In genomic region chr8:124791751-124792150, GRCm38 (mm10) we compare ENCODE assay signal across 9 mouse cellular contexts. TPM values are rescaled to one million over a fixed set of nuclear protein-coding genes. Genes with fewer than 3 reads are reported as not detected.
DNase-seq lines count a peak whose midpoint lies in the region; ATAC-seq lines count a peak whose summit lies in the region.
"Had no signal": no experiment of that assay in that cellular context is flagged by ENCODE, and none has a peak within 500 bp of the region (broad histone marks: within the 10 kb centered on the region; RNA-seq: fewer than 3 reads in every experiment).

No protein-coding gene starts in this region.

- WGBS in kidney, embryonic 15.5 days: 53% methylated on average over 4 of the region's 4 CpGs
- 44% methylated on average over 4 of the region's 4 CpGs for WGBS in embryonic facial prominence, embryonic 11.5 days
- 34% methylated on average over 4 of the region's 4 CpGs for WGBS in hindbrain, embryonic 15.5 days
- WGBS in midbrain, embryonic 15.5 days: 44% methylated on average over 4 of the region's 4 CpGs

- peaks cover 93% of the 10 kb centered on the region for H3K27me3 ChIP-seq in kidney, embryonic 15.5 days
- H3K27me3 ChIP-seq in embryonic facial prominence, embryonic 11.5 days (ENCODE audit: control insufficient read depth, insufficient read depth, low read length): peaks cover 39% of the 10 kb centered on the region
- H3K27me3 ChIP-seq in hindbrain, embryonic 15.5 days: no peaks in the 10 kb centered on the region
- peaks cover 10% of the 10 kb centered on the region; the same call in 1 of the 2 replicates for H3K27me3 ChIP-seq in midbrain, embryonic 15.5 days (replicated peaks)

- peak overlapping the region; percentile 99 for H3K4me2 ChIP-seq in kidney, embryonic 15.5 days
- peak overlapping the region; percentile 97 for H3K4me2 ChIP-seq in embryonic facial prominence, embryonic 11.5 days (ENCODE audit: low read depth, low read length)
- H3K4me2 ChIP-seq in hindbrain, embryonic 15.5 days: peak overlapping the region; percentile 73
- H3K4me2 ChIP-seq in midbrain, embryonic 15.5 days: peak overlapping the region; percentile 85

- H3K4me3 ChIP-seq in kidney, embryonic 15.5 days (replicated peaks): peak overlapping the region; percentile 60
- H3K4me3 ChIP-seq in embryonic facial prominence, embryonic 11.5 days (ENCODE audit: low read depth, low read length): peak overlapping the region; percentile 50
- peak overlapping the region; percentile 75 for H3K4me3 ChIP-seq in hindbrain, embryonic 15.5 days
- H3K4me3 ChIP-seq in midbrain, embryonic 15.5 days: peak overlapping the region; percentile 75

- H3K36me3 ChIP-seq in kidney, embryonic 15.5 days: no peaks in the 10 kb centered on the region
- no peaks in the 10 kb centered on the region for H3K36me3 ChIP-seq in embryonic facial prominence, embryonic 11.5 days (replicated peaks; ENCODE audit: control insufficient read depth, insufficient read depth, low read depth, low read length)
- H3K36me3 ChIP-seq in hindbrain, embryonic 15.5 days: no peaks in the 10 kb centered on the region
- no peaks in the 10 kb centered on the region for H3K36me3 ChIP-seq in midbrain, embryonic 15.5 days (replicated peaks)

- H3K9me3 ChIP-seq in kidney, embryonic 15.5 days (replicated peaks): no peaks in the 10 kb centered on the region
- H3K9me3 ChIP-seq in embryonic facial prominence, embryonic 11.5 days (replicated peaks; ENCODE audit: control insufficient read depth, low read length): no peaks in the 10 kb centered on the region
- no peaks in the 10 kb centered on the region for H3K9me3 ChIP-seq in hindbrain, embryonic 15.5 days
- H3K9me3 ChIP-seq in midbrain, embryonic 15.5 days: no peaks in the 10 kb centered on the region

- ATAC-seq in kidney, embryonic 15.5 days (replicated peaks; ENCODE audit: low FRiP score): no peak
- no peak for ATAC-seq in embryonic facial prominence, embryonic 11.5 days (replicated peaks; ENCODE audit: insufficient number of reproducible peaks, low FRiP score, low TSS enrichment, low read depth)
- no peak for ATAC-seq in hindbrain, embryonic 15.5 days (ENCODE audit: low FRiP score, low read depth)
- no peak for ATAC-seq in midbrain, embryonic 15.5 days (replicated peaks)
- ATAC-seq in monocyte, adult 5-6 weeks (replicated peaks; ENCODE audit: insufficient number of reproducible peaks, low FRiP score, low TSS enrichment, poor library complexity, severe bottlenecking): no peak

- no peak overlapping the region for H3K9ac ChIP-seq in kidney, embryonic 15.5 days
- no peak overlapping the region for H3K9ac ChIP-seq in embryonic facial prominence, embryonic 11.5 days (replicated peaks; ENCODE audit: low read length)
- H3K9ac ChIP-seq in hindbrain, embryonic 15.5 days: peak overlapping the region; percentile 86
- peak overlapping the region; percentile 54 for H3K9ac ChIP-seq in midbrain, embryonic 15.5 days

- no peak for DNase-seq in kidney, postnatal 36 days
- no peak for DNase-seq in embryonic facial prominence, embryonic 11.5 days (ENCODE audit: low spot score)
- no peak for DNase-seq in adrenal gland, postnatal 4 days (ENCODE audit: low spot score in 2 of 2)
- DNase-seq in frontal cortex, postnatal 14 days (ENCODE audit: low spot score in 2 of 2): no peak
- DNase-seq: lung, postnatal 14 days had no signal

- H3K4me1 ChIP-seq in kidney, embryonic 15.5 days: peaks cover 34% of the 10 kb centered on the region
- peaks cover 7% of the 10 kb centered on the region; the same call in 1 of the 2 replicates for H3K4me1 ChIP-seq in embryonic facial prominence, embryonic 11.5 days (ENCODE audit: control insufficient read depth, insufficient read depth, low read length)
- peaks cover 48% of the 10 kb centered on the region for H3K4me1 ChIP-seq in hindbrain, embryonic 15.5 days (replicated peaks)
- peaks cover 42% of the 10 kb centered on the region for H3K4me1 ChIP-seq in midbrain, embryonic 15.5 days

- H3K27ac ChIP-seq in kidney, embryonic 15.5 days: no peak overlapping the region
- H3K27ac ChIP-seq in embryonic facial prominence, embryonic 11.5 days (replicated peaks; ENCODE audit: low read depth, low read length): no peak overlapping the region
- H3K27ac ChIP-seq in hindbrain, embryonic 15.5 days (replicated peaks): peak overlapping the region; percentile 97
- peak overlapping the region; percentile 96 for H3K27ac ChIP-seq in midbrain, embryonic 15.5 days

RNA-seq across cellular contexts. Expression of gene Trim67, which starts 1.1 kb away (rescaled TPM):
- 0.10 and 0.36 TPM in 2 replicates for polyA plus RNA-seq in kidney, embryonic 15.5 days (2015; fragmentation: Nextera tagmentation; extraction: Ambion mirVana)
- 1.2 and 1.4 TPM in 2 replicates for polyA plus RNA-seq in embryonic facial prominence, embryonic 11.5 days (2014; fragmentation: Nextera tagmentation; extraction: Ambion mirVana)
- 28.5 and 29.6 TPM in 2 replicates for polyA plus RNA-seq in hindbrain, embryonic 15.5 days (2015; fragmentation: Nextera tagmentation; extraction: Ambion mirVana)
- 29.2 and 30.8 TPM in 2 replicates for polyA plus RNA-seq in midbrain, embryonic 15.5 days (2015; fragmentation: Nextera tagmentation; extraction: Ambion mirVana)
- 1 to 10 TPM; 3.9 to 4.5 TPM for total RNA-seq in adrenal gland, postnatal 4 days (2021)
- not detected in 3 replicates for total RNA-seq in monocyte, adult 5-6 weeks (2017)

RNA-seq across cellular contexts. Expression of gene Fam89a, which starts 40.1 kb away (rescaled TPM):
- 4.9 TPM in 2 replicates for polyA plus RNA-seq in kidney, embryonic 15.5 days (2015; fragmentation: Nextera tagmentation; extraction: Ambion mirVana)
- 6.0 and 6.8 TPM in 2 replicates for polyA plus RNA-seq in embryonic facial prominence, embryonic 11.5 days (2014; fragmentation: Nextera tagmentation; extraction: Ambion mirVana)
- 1.1 and 1.8 TPM in 2 replicates for polyA plus RNA-seq in hindbrain, embryonic 15.5 days (2015; fragmentation: Nextera tagmentation; extraction: Ambion mirVana)
- 0.17 and 0.37 TPM in 2 replicates for polyA plus RNA-seq in midbrain, embryonic 15.5 days (2015; fragmentation: Nextera tagmentation; extraction: Ambion mirVana)
- 1 to 10 TPM; 1.5 to 1.8 TPM for total RNA-seq in adrenal gland, postnatal 4 days (2021)
- 0.95 to 1.1 TPM in 2 of 3 replicates, not detected in the other for total RNA-seq in monocyte, adult 5-6 weeks (2017)

Comparison
In these comparisons a context has a peak if more than half of its experiments do, and no peak if none do; other contexts are left out.
1. H3K27ac ChIP-seq: peak in hindbrain, embryonic 15.5 days (single experiment) and midbrain, embryonic 15.5 days (single experiment); none in kidney, embryonic 15.5 days (single experiment) and embryonic facial prominence, embryonic 11.5 days (single experiment).
2. H3K9ac ChIP-seq: peak in hindbrain, embryonic 15.5 days (single experiment) and midbrain, embryonic 15.5 days (single experiment); none in kidney, embryonic 15.5 days (single experiment) and embryonic facial prominence, embryonic 11.5 days (single experiment).
3. RNA of gene Trim67, which starts 1.1 kb away (polyA plus RNA-seq): 29.2 to 30.8 TPM in midbrain, embryonic 15.5 days and 28.5 to 29.6 TPM in hindbrain, embryonic 15.5 days; 1.2 to 1.4 TPM in embryonic facial prominence, embryonic 11.5 days and 0.10 to 0.36 TPM in kidney, embryonic 15.5 days; every median in the first group is over 10 times any median in the second.
4. Peak in every context shown above with its lines, with median percentiles within 50 percentile points of each other: H3K4me2 ChIP-seq and H3K4me3 ChIP-seq.